Mouse (Mus musculus) stomach, postnatal 0 days (tissue): Measurements from ENCODE around the gene Nsun4. TPM values are rescaled to one million over a fixed set of nuclear protein-coding genes. Genes with fewer than 3 reads are reported as not detected.

Experiments used
- ATAC-seq: fragments of 200-750 bp; cut with Nextera tagmentation; 2 replicates; pipeline ENCODE4 v1.8.0; 2017; ENCODE audit not compliant: low FRiP score, low TSS enrichment
- DNase-seq: peaks from one replicate; pipeline ENCODE4 v3.0.0-alpha.2; 2016; ENCODE audit warnings: low spot score
- H3K27ac ChIP-seq: fragments of 300-500 bp; sonication (generic); replicated peaks from 2 replicates; pipeline ENCODE4 v1.5.1; 2014; ENCODE audit warnings: mild to moderate bottlenecking, control low read depth
- H3K27me3 ChIP-seq: fragments of 300-500 bp; sonication (generic); 2 replicates; pipeline ENCODE4 v1.6.1; 2014; ENCODE audit warnings: low read length; ENCODE audit not compliant: control insufficient read depth, insufficient read depth
- H3K36me3 ChIP-seq: fragments of 300-500 bp; sonication (generic); 2 replicates; pipeline ENCODE4 v1.6.1; 2014; ENCODE audit warnings: low read length, mixed read lengths; ENCODE audit not compliant: control insufficient read depth, insufficient read depth
- H3K4me1 ChIP-seq: fragments of 300-500 bp; sonication (generic); replicated peaks from 2 replicates; pipeline ENCODE4 v1.6.1; 2014; ENCODE audit warnings: antibody characterized with exemption; ENCODE audit not compliant: control insufficient read depth, insufficient read depth
- H3K4me2 ChIP-seq: fragments of 300-500 bp; sonication (generic); replicated peaks from 2 replicates; pipeline ENCODE4 v1.6.1; 2014; ENCODE audit warnings: low read depth, mild to moderate bottlenecking, control low read depth, moderate library complexity
- H3K4me3 ChIP-seq: fragments of 300-500 bp; sonication (generic); 2 replicates; pipeline ENCODE4 v1.5.1; 2014; ENCODE audit warnings: low read depth, low read length, control low read depth
- H3K9ac ChIP-seq: fragments of 300-500 bp; sonication (generic); 2 replicates; pipeline ENCODE4 v1.6.1; 2014; ENCODE audit warnings: mild to moderate bottlenecking, low read length, control low read depth, mixed read lengths
- H3K9me3 ChIP-seq: fragments of 300-500 bp; sonication (generic); 2 replicates; pipeline ENCODE4 v1.6.1; 2016; ENCODE audit warnings: low read length; ENCODE audit not compliant: control insufficient read depth
- CTCF ChIP-seq: IDR thresholded peaks from 2 replicates; pipeline ENCODE4 v1.5.1; 2016; ENCODE audit warnings: antibody characterized with exemption, low read depth, mild to moderate bottlenecking, moderate library complexity
- EP300 ChIP-seq: optimal IDR thresholded peaks from 2 replicates; pipeline ENCODE3; 2016; ENCODE audit warnings: antibody characterized with exemption
- WGBS: fragments of 180-500 bp; shearing (Covaris S2); extraction: QIAGEN DNeasy Blood & Tissue Kit; methylation state at CpG from one replicate; pipeline ENCODE4 v1.1.7; 2014; 5-methylcytosine and 5-hydroxymethylcytosine counted together
- polyA plus RNA-seq: library from polyadenylated mRNA; unstranded; fragments of >200 nt; fragmentation: Nextera tagmentation; extraction: Ambion mirVana; gene quantifications from 2 replicates; pipeline ENCODE4 v1.2.1, GENCODE M21; 2015

Nsun4 gene
- polyA plus RNA-seq, 1 experiment from 2014 or later, result 11.4 TPM

DNA sequence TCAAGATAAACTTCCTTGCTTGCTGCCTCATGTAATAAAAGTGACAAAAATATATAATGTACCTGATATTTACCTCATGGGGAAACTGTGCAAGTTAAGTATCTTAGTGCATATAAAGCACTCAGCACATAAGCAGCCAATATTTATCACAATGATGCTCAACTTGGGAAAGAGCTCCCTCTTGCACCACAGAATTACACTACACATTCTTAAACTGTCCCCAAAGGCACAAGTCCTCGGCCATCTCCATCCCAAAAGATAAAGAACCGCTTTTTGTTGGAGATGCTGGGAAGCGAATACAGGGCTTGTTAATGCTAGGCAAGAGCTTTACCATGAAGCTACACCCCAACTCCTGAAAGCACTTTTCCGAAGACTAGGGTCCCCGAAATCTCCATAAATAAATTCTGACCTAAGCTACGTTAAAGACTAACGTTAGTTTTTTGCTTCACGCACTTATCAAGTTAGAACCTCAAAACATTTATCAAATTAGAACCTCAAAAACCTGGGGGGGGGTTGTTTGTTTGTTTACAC, 20.5 kb upstream of the Nsun4 start:
- no peaks in the 10 kb centered on the region for H3K27me3 ChIP-seq
- TF ChIP-seq EP300, result no peak
- TF ChIP-seq CTCF, result peak; percentile 72
- H3K9me3 ChIP-seq, result no peaks in the 10 kb centered on the region
- H3K9ac ChIP-seq, result peak overlapping the region; percentile 99
- H3K36me3 ChIP-seq, result peaks cover 3% of the 10 kb centered on the region; the same call in 1 of the 2 replicates
- peak overlapping the region; percentile 81 for H3K4me2 ChIP-seq
- H3K4me1 ChIP-seq, result peaks cover 9% of the 10 kb centered on the region; the same call in 1 of the 2 replicates
- WGBS, result 2% methylated on average over 8 of the region's 8 CpGs
- H3K27ac ChIP-seq, result peak overlapping the region; percentile 98
- DNase-seq, result no peak
- H3K4me3 ChIP-seq, result peak overlapping the region; percentile 99
- ATAC-seq, result no peak

GRCm38 (mm10) chr4:116073146-116073545, 19.5 kb upstream of the Nsun4 start:
- TF ChIP-seq EP300 (no peak), CTCF (peak; percentile 69)
- DNase-seq (no peak), ATAC-seq (no peak)
- 51% methylated on average over 4 of the region's 4 CpGs for whole genome bisulfite sequencing
- Histone ChIP-seq H3K27me3 (no peaks in the 10 kb centered on the region), H3K4me3 (no peak overlapping the region), H3K4me2 (no peak overlapping the region; the same call in 1 of the 2 replicates), H3K4me1 (peaks cover 9% of the 10 kb centered on the region; the same call in 1 of the 2 replicates), H3K9ac (no peak overlapping the region), H3K27ac (no peak overlapping the region), H3K9me3 (no peaks in the 10 kb centered on the region), H3K36me3 (peaks cover 8% of the 10 kb centered on the region; the same call in 1 of the 2 replicates)

DNA sequence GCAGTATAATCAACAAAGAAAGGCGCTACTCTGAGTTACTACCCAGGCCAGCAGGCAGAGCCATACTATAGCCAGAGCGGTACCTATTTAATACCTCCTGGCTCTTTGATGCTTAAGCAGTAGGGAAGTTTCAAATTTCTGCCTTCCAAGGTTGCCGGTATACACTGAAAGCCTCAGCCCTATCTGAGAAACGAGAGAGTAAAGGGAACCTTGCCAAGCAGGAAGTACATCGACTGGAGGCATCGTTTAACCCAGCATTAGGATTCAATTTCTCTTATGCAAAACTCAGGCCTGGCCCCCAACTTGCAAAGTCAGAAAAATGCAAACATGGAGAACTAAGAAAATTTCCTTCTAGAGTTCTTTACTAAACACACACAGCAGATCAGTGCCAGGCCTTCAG, 16.4 kb upstream of the Nsun4 start:
- no peak for TF ChIP-seq CTCF
- no peak for TF ChIP-seq EP300
- ATAC-seq (no peak), DNase-seq (no peak)
- Histone ChIP-seq H3K27me3 (no peaks in the 10 kb centered on the region), H3K9ac (no peak overlapping the region), H3K9me3 (no peaks in the 10 kb centered on the region), H3K4me2 (no peak overlapping the region), H3K4me3 (no peak overlapping the region), H3K4me1 (0 out of 2 replicates have a peak, but pooled peaks cover 3% of the 10 kb centered on the region), H3K36me3 (peaks cover 13% of the 10 kb centered on the region; the same call in 1 of the 2 replicates), H3K27ac (no peak overlapping the region)
- WGBS, result 55% methylated on average over 6 of the region's 6 CpGs

GRCm38 (mm10) chr4:116063855-116064254, 10.2 kb upstream of the Nsun4 start:
- Histone ChIP-seq H3K9ac (no peak overlapping the region), H3K36me3 (peaks cover 10% of the 10 kb centered on the region; the same call in 1 of the 2 replicates), H3K9me3 (no peaks in the 10 kb centered on the region), H3K27me3 (no peaks in the 10 kb centered on the region), H3K27ac (no peak overlapping the region), H3K4me2 (no peak overlapping the region), H3K4me3 (no peak overlapping the region), H3K4me1 (no peaks in the 10 kb centered on the region)
- 39% methylated on average over 1 of the region's 1 CpGs for WGBS
- TF ChIP-seq EP300 (no peak), CTCF (no peak)
- ATAC-seq (no peak), DNase-seq (no peak)

DNA sequence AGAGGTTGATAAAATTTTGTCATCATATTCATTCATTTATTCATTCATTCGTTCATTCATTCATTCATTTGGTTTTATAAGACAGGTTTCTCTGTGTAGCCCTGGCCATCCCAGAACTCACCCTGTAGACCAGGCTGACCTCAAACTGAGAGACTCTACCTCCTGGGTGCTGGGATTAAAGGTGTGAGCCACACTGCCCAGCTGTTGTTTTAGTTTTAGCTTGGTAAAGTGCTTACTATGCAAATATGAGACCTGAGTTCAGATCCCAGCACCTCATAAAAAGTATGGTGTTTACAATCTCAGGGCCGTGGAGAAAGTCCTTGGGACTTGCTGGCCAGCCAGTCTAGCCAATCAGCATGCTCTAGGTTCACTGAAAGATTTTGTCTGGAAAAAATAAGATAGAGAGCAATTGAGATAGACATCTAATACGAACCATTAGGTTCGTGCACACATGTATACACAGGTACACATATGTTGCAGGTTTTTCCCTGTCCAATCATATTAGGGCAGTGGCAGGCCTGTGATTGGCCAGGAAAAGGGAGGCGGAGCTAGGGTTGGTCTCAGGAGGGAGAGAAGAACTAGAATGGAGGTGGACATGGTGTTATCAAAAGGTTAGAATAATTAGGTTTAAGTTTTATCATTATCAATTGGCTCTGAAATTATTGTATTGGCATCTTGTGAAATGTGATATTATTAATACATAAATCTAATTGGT, 5.5 kb upstream of the Nsun4 start:
- Histone ChIP-seq H3K4me3 (no peak overlapping the region), H3K27me3 (no peaks in the 10 kb centered on the region), H3K4me1 (no peaks in the 10 kb centered on the region), H3K4me2 (no peak overlapping the region), H3K9me3 (no peaks in the 10 kb centered on the region), H3K27ac (no peak overlapping the region), H3K9ac (no peak overlapping the region), H3K36me3 (no peaks in the 10 kb centered on the region)
- ATAC-seq, result no peak
- WGBS, result 81% methylated on average over 5 of the region's 5 CpGs
- no peak for DNase-seq
- TF ChIP-seq EP300 (no peak), CTCF (no peak)

GRCm38 (mm10) chr4:116057559-116057958, 3.9 kb upstream of the Nsun4 start:
- Histone ChIP-seq H3K4me1 (no peaks in the 10 kb centered on the region), H3K9me3 (no peaks in the 10 kb centered on the region), H3K4me2 (no peak overlapping the region), H3K27me3 (no peaks in the 10 kb centered on the region), H3K9ac (no peak overlapping the region), H3K4me3 (no peak overlapping the region), H3K27ac (no peak overlapping the region), H3K36me3 (no peaks in the 10 kb centered on the region)
- DNase-seq (no peak), ATAC-seq (no peak)
- WGBS, result 0% methylated on average over 1 of the region's 1 CpGs
- peak; percentile 22 for TF ChIP-seq CTCF
- no peak for TF ChIP-seq EP300
